Mouse (Mus musculus) E14TG2a.4 (cell line): ENCODE data around the gene Masp2.

Experiments used
- CTCF ChIP-seq: conservative IDR thresholded peaks from 2 replicates; pipeline ENCODE4 v1.5.1; 2014; ENCODE audit warnings: low read length
- NANOG ChIP-seq: IDR thresholded peaks from 2 replicates; pipeline ENCODE4 v1.6.1; 2014; ENCODE audit warnings: borderline replicate concordance, low read length, mixed read lengths

DNA sequence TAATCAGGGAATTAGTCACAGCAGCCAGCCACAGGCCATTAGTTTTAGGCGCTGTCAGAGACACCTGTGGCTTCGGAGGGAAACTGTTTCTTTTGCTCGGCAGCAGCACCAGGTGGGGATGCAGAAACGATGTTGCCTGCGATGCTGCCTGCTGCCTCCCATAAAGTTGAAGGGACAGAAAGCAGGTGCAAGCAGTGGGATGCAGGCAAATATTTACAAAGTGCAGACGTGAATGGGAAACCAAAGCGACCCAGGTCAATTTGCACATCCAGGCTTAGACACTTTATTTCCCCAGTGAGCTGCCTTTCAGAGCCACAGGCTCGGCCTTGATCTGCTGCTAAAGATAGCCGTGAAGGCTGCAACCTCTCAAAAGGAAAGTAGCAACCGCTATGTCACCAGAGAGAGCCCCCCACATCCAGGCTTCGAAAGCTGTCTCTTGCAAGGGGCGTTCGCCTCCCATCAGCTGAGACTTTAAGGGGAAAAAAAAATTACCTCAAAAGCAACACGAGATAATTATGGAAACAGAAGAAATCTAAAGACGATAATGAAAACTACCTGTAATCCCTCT lies 54.4 kb downstream of the Masp2 start:
- TF ChIP-seq CTCF (no peak), NANOG (no peak)
